Mouse (Mus musculus) kidney, postnatal 4 days (tissue): ENCODE data around the gene Rab8b.
"Not testable (repeated sequence)": the region's sequence is repeated elsewhere in the genome, so short reads cannot be mapped to it uniquely, and the experiment has no call there.

ENCODE experiments used
- DNase-seq, 2 experiments: peaks; one replicate each; pipeline ENCODE4 v3.0.0; 2021; ENCODE audit warnings: mixed read lengths in 2 of 2

Rab8b gene

DNA sequence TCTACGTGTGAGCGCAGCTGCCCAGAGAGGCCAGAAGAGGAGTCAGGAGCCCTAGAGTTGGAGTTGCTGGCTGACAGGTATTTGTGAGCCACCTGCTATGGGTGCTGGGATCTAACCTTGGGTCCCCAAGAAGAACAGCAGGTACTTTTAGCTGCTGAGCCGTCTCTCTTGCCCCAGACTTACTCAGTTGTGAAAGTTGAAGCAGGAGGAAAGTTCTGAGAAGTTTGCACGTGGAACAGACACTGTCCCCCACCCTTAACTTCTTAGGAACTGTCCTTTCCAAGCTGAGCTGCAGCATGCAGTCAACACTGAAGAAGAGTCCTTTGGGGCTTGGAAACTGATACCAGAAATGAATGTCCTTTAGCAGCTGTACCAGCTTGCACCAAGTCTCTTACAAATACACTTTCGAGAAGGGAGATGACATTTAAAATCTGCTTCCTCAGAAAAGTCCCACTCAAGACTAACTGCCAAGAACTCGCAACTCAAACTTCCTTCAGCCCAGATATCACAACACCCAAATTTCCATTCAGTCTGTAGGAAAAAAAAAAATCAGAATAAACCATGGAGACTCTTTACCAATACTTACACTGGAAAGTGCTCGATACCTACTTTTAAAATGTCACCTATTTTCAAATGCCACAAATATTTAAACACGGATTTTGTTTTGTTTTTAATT lies 2.1 kb downstream of the Rab8b start:
- DNase-seq = no peak

DNA sequence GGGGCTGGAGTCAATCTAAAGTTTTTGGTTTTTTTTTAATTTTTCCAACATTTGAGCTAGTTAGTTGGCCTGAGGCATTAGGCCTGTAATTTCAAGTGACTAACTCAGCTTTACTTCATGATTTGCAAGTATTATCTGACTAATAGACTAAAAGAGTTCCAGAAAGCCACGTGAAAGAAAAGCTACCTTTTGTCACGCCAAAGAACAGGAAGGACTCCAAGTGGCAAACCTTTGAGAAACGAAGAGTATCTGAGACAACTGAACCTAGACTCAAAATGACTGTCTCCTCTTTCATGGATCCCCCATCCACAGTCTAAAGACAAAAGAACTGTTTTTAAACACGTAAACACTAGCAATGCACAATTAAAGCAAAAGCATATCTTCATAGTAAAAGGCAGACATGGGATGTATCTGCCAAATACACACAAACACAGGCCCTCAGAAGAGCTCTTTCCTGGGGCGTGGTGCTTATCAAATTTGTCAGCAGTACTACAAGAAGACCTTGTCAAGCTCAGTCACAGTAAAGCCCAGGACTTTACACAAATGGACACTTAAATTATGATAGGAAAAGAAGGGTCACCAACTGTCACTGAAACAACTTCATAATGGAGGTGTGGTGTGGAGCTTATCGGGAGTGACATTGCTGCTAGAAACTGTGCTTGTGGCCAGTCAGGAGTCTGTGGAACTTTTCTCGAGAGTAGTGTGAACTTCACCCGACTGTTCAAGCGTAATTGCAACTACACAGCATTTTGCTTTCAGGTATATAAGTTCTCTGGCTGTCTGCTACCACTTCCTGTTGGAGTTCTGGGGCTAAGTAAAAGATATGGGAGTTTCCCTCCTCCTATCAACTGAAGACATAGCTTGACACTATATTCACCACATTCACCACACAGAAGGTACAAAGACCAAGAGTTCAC lies 3.4 kb downstream of the Rab8b start:
- DNase-seq = no peak

DNA sequence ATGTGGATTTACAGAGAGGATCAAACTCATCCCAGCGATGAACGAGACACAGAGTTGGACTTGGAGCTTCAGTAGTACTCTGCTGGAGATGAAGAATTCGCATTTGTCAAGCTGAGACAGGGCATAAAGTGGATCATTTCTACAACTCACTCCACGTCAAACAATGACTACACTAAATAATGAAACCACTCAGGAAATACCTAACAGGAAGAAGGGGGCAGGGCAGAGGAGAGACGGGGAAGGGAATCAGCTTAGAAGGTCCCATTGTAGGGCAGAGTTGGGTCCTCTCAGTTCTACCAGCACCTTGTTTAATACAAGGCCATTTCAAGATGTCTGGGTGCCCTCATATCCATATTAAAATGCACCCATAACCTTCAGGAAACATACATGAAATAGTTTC lies 4.1 kb downstream of the Rab8b start:
- DNase-seq = no peak

DNA sequence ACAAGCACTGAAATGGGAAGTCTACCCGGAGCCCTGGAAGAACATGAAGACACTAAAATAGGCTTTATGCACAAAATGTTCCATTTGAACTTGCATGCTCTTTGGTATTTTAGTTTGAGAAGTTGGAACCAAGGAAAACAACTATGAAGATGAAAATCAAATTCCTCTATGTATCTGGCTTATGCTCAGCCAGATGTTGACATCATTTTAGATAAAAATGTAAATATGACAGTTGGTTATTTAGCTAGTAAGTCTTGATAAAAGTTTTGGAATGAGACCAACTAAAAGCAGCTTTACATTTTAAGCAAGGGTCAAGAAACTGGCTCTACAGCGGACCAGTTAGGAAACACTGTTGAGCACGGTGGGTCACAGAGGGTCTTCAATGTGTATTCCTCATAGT lies 4.9 kb downstream of the Rab8b start:
- DNase-seq = no peak

DNA sequence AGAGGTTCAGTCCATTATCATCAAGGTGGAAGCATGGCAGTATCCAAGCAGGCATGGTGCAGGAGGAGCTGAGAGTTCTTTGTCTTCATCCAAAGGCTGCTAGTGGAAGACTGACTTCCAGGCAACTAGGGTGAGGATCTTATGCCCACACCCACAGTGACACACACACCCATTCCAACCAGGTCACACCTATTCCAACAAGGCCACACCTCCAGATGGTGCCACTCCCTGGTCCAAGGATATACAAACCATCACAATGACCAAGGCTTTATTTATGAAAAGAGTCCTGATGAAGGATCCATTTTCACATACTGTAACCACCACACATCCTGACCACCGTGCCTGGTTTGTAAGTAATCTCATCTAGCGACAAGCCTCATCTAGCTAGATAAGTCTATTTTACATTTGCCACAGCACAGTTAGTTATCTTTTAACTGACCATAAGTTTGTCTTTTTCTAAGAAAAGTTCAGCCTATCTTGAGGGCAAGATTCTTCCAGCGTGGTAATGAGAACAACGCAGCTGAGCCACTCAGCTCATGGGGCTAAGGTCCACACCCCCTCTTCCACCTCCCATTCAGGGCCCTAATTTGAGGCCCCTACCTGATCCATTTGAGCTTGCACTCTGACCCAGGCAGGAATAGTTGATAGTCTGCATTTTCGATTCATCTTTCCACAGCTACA lies 6.1 kb downstream of the Rab8b start:
- not testable (repeated sequence) for DNase-seq

DNA sequence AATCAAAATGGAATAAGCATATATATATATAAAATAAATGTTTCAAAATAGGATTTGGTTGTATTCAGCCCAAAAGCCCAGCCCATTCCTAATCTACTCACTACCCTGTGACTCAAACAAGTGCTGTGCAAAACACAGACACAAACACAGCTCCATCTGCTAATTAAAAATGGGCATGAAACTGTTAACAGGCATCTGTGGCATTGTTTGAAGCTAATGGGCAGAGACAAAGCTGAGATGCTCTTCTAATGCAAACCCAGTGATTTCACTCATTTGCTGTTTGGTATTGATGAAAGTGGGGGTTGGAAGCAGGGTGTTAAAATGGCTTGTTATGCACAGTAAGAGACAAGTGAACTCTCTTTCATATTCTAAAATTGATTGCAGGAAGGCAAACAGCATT lies 7.2 kb downstream of the Rab8b start:
- DNase-seq = no peak

DNA sequence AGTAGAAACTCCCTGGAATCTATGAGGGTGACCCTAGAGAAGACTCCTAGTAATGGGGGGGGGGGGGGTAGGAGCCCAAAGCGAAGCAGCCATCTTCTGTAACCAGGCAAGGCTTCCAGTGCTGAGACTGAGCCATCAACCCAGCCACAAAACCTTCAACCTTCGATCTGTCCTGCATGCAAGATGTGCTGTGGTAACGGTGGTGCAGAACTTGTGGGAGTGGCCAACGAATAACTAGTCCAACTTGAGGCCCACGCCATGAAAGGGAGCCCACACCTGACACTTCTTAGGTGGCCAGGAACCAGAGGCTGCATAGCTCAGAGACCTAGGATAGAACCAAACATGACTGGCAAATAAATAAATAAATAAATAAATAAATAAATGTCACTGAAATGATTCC lies 8.8 kb downstream of the Rab8b start:
- DNase-seq = no peak

DNA sequence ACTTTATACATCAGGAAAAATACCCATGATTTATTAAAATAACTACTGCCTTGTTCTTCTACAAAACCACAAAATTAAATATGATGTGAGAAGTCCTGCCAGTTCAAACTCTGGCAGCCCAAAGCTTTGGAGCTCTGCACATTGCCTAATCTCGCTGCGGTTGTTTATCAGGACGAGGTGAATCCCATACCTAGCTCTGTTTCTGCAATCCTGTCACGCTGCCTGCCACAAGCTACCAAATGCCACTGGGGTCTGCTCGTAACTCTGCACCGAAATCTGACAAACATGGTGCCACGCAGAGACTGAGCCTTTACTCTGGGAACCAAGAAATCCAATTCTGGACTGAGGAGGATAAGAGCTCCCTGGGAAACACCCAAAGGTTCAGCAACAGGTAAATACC lies 9.6 kb downstream of the Rab8b start:
- no peak for DNase-seq

DNA sequence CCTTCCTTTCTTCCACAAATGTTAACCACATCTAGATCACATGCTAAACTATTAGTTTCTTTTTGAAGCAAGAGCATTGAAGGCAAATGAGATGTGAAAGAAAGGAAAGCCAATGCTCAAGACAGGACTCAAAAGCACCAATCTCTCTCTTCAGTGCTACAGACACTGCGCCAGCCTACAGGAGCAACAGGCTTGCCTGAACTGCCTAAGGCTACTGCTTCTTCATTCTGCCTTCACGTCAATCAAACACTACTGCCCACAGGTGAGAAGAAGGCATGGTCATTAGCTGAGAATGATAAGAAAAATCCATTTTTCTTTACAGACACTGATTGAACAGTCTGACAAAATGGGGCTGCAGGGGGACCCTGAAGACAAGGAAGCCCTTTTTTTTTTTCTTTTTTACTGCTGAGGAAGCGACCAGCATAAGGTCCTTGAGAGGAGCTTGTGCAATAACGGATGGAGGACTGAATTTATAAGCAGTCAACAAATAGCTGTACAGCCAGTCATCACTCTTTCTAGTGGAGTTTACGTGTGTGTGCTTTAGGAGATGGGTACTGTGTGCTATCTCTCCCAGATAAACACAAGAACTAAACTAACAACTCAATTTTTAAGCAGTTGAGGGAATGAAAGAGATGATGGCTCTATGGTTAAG lies 11.6 kb downstream of the Rab8b start:
- DNase-seq = no peak

DNA sequence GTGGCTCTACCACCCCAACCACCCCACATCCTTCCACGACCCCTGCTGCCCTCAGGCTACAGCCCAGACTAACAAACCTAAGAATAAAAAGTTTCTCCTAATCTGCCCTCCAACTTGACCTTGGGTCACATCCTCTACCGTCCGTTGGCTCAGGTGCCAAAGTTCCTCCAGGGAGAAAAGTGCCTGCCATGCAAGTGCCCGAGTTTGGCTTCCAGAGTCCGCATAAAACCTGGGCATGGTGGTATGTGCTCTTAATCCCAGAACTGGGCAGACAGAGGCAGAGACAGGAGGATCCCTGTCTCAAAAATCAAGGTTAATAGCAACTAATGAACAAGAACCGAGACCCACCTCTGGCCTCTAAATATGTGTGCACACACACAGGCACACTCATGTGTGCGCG lies 12.4 kb downstream of the Rab8b start:
- DNase-seq = no peak

DNA sequence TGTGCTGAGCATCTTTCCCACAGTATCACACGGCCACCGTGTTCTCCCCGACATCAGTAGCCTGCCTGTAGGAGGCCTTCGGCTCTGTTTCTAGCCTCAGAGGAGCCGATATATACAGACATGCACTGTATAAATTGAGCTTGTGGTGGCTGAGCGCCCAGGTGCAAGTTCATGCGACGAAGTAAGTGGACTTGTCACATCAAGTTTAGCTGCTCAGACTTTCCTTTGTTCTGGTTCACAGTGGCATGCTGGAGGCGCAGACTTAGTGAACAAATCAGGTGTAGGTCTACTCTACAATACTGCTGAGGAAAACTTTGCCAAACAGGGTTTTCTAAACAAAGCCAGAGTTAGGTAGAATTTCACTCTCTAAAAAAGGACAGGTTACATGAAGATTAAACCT lies 13.5 kb downstream of the Rab8b start:
- no peak for DNase-seq

DNA sequence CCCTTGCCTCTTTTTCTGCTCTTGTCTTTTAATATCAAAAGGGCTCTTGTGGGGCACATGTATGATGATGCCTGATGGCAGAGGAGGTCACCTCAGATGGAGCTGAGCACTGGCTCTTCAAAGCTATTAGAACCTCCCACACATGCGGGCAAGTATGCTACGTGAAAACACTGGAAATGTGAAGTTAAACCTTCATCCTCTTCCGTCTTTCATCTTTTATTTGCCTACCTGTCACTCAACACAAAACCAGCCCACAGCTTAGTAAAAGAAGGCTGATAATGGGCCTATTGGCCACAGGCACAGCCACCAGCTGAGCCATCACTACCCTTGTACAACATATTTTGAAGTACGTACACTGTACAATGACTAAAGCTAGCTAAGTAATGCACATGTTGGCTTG lies 20.0 kb downstream of the Rab8b start:
- no peak for DNase-seq

DNA sequence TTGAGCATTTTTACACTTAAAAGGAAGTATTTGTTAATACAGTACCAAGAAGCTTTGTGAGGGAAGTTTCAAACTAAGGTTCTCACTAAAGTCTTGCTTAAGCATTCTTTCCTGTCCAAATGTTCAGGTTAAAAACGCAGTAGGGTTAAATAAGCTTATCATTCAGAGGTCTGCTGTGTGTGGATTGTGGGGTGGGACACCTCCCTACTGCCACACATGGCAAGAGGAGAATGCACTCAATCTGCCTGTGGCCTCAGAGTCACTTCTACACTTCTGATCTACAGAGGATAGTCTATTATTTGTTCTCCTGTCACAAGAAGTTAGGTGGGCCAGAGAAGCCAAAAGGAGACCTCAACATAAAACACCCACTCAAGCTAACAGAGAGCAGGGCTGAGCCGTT lies 20.4 kb downstream of the Rab8b start:
- no peak for DNase-seq

DNA sequence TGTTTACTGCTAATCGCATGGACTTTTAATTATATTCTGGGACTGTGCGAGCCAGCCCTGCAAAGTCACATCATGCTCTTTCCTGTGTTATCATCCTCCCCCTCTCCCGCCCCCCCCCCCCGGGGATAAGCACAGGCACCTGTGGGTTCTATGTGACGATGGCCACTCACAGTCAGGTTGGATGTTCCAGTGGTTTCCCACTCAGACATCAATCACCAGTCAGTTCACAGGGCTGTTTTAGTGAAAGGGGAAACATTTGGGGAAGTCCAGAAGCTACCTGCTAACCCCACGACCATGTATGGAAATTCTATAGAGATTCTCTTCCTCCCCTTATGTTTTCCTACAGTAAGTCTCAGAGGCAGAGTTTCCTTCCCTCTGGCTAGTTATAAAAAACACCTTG lies 21.6 kb downstream of the Rab8b start:
- no peak for DNase-seq

DNA sequence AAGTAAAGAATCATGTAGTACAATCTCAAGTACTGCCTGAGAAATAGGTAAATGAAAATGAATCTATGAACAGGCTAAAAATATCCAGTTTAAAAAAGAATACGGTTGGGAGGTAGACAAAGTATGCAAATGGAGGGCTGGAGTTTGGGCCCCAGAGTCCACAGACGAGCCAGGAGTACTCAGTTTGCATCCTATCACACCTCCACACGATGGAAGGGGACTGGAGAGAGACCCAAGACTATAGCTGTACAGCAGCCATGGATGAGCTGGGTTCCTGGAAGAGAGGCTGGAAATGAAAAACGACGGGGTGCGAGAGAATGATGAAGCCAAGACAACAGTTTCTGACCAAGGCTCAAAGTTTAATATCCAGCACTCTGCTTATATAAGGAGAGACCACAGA lies 22.5 kb downstream of the Rab8b start:
- no peak for DNase-seq

DNA sequence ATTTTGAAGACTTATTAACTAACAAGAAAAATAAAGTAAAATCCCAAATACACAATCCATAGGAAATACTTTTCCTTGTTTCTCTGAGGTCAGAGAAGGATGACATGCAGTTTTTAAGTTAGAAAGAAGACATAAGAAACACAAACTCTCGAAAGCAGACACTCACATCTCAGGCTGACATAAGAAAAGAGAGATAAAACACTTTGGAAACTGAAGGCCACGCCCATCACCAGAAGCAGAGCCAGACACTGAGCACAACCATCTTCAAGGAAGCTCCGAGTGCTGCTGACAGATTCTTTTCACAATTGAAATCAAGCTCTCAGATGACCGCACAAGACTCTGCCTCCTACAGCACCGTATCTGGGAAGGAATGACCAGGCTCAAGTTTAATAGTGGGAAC lies 23.5 kb downstream of the Rab8b start:
- no peak for DNase-seq

DNA sequence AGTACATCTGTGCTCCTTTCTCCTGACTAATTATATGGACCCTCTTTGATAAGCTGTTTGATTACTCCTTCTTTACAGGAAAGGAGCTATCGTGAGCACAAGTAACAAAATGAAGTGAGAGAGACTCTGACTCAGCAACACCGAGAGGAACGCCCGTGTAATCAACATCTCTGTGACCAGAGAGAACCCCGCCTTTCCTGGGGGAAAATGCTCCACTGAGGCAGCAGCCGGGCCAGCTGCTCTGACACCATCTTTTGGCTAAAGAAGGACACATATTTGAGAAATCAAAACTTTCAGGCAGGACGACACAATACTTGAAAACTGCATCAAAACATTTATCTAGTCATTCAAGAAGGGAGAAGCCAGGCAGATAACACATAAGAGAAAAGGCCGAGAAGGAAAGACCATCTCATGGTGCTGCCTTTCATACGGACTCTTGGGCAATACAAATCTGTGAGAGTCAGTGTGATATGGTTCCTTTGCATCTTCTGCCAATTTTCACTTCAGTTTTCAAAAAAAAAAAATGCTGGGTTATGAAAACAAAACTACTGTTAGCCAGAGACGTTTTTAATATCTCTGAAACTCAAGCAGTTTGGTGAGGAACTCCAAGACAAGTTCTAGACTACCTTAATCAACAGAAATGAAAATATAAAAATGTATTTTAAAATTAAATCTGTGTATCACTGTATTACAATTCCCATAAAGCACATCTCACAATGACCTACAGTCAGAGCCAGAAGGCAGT lies 24.3 kb downstream of the Rab8b start:
- DNase-seq = no peak

DNA sequence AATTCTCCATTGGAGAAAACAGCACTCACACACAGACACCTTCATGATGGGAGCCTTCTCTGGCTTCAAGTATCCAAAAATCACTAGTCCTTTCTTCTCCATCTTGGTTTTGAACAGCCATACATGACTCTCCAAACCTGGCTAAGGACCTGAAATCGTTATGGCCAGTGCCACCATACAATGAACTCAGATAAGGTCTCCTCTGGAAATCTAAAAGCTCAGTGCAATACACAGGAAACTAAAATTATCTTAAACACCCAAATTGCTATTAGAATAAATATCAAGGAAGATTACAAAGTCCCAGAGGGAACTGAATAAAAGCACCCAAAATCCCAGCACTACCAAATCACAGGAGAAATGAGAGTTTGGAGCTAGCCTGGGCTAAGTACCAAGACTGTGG lies 25.1 kb downstream of the Rab8b start:
- no peak for DNase-seq

DNA sequence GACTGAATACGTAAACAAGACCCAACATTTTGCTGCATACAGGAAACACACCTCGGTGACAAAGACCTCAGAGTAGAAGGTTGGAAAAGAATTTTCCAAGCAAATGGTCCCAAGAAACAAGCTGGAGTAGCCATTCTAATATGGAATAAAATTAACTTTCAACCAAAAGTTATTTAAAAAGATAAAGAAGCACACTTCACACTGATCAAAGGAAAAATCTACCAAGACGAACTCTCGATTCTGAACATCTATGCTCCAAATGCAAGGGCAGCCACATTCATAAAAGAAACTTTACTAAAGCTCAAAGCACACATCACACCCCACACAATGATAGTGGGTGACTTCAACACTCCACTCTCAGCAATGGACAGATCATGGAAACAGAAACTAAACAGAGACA lies 27.0 kb downstream of the Rab8b start:
- not testable (repeated sequence) for DNase-seq

DNA sequence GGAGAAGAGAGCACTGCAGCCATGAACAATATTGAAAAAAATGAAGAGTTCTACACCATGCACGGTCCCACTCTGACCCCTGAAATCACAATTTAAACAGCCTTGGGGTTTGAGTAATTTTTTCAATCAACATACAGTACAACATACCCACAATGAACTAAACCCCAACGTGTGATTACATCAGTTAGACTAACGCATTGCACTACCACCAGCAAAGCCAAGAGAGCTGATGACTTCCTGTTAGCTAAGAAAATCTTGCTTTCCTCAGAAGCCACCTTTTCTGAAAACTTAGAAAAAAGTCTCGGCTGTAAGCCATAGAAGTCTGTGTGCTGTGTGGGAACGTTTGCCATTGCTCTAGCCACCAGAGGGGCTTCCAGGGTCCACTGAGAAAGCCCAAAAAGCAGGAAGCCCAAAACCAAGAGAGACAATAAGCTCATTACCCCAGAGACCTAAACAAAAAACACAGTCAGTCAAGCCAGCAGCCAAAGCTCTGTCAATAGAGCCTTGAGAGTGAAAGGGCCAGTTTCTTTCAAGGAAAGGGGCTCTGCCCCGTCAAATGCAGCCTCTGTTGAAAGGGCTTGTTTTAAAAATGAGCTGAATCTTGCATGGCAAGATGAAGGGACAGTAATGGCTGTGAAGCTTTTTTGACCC lies 31.4 kb downstream of the Rab8b start:
- no peak for DNase-seq

DNA sequence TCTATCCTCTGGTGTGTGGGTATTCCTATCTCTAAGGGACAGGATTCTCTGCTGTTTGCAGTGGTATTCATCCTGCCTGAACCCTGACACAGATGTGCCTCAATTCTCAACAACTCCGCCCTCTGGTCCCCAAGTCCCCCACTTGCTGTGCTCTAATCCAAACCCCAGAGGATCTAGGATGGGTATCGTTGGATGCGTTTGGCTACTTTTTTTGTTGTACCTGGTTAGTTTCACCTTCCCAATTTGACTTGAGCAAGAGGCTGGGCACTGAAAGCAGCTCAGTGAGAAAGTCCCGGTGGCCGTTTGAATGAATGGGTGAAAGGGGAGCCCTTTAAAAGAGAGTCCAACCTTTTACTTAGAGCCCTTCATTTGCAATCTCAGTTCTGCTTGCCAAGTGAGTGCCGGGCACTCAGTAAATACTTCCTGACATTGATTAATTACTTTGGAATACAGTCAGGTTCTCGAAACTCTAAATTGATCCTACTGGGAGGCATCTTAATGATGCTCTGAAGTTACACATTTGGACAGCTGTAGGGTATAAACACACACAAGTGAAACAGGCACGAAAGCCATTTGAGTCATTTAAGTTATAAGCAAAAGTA lies 32.1 kb downstream of the Rab8b start:
- DNase-seq = no peak

DNA sequence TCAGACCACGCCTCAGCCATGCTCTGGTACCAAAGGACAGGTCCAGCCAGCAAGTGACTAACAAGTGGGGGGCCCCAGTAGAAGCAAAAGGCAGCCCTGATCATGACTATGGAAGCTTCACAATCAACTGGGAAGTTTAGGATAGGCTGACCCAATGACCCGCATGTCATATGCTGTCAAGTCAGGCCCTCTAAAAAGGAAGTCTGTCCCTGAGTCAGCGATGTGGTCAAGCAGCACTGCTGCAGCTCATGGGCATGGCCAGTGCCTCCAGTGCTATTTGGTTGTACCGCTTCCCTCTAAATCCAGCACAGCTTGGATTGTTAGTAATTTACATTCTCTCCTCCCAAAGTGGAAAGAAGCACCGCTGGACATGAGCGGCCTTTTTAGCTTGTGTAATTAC lies 32.7 kb downstream of the Rab8b start:
- no peak for DNase-seq
